Mouse (Mus musculus) cerebellum, postnatal 14 days (tissue): ENCODE data around the gene Pcgf1.

Experiments
- DNase-seq, 2 experiments: peaks; one replicate each; pipeline ENCODE4 v3.0.0; 2021; ENCODE audit warnings: mixed read lengths in 2 of 2

Pcgf1 gene

DNA sequence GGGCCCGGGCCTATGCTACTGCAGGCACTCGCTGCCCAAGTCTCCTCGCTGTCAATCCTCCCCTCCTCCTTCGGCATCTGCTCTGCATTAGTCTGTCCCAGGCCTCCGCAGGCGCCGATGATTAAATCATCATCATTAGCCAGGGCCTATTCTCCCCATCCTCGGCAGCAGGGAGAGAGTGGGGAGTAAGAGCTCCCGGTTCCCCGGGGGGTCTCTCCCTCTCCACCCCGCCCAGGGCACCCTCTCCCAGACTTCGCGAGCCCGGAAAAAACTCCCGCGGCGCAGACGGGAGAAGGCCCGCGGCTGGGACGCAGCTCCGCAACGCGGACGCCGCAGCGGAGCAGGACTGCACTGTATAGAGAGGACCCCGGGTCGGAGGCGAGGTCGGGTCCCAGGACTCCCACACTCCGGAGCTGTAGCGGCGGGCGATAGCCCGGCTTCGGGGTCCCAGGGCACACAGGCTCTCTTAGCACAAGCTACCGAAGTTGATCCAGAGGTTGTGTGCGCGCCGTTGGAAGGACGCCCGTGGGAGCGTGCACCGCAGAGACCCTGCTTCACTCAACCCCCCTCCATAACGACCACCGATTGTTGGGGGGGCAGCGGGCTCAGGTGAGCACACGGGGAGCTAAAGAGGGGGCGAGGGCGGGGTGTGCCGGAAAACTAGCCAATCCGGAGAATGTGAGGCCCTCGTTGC is at the start of gene Pcgf1:
Gene Pcgf1, plus strand, starts transcription at position 240 of the 694 bp plus-strand sequence.
- DNase-seq, result peak in 1 of 2 experiments; percentile 67

GRCm38 (mm10) chr6:83029777-83030176 is 47.9 kb upstream of the Pcgf1 start:
- no peak for DNase-seq

DNA sequence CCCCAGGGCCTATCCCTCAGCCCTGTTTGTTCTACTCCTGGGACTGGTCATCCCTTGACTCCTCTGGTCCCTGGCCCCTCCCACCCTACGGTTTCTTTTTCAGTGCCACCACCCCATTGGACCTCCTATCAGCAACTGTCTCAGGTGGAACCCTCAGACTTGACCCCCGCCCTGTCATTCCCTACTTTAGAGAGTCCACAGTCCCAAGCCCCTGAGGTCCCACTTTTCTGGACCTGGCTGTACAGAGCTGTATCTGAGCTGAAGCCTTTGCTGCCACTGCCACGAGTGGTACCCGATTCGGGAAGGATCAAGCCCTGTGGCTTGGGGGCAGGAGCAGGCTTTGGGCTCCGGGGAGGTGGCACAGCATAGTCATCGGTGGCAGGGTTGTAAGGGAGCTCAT is 46.6 kb upstream of the Pcgf1 start:
- DNase-seq, result no peak

GRCm38 (mm10) chr6:83031921-83032590 is 45.6 kb upstream of the Pcgf1 start:
- DNase-seq, result no peak

DNA sequence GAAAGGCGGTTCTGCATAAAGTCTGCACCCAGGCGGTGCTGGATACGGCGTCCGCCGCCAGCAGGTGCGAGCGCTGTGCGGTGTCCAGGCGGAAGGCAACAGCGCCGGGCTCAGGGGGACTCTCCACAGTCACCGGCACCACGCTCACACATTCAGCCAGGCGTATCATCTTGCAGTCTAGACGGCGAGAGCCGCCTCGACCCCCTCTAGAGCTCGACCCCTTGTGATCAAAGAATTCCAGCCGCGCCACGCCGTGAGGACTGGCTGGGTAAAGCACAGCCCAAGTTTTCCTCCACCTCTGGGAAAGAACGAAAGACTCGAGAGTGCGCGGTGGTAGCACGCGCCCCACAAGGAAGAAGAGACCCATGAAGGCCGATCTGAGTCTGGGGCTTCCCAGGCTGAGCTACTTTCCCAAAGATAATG is 44.9 kb upstream of the Pcgf1 start:
- DNase-seq, result peak; percentile 24 to 29

DNA sequence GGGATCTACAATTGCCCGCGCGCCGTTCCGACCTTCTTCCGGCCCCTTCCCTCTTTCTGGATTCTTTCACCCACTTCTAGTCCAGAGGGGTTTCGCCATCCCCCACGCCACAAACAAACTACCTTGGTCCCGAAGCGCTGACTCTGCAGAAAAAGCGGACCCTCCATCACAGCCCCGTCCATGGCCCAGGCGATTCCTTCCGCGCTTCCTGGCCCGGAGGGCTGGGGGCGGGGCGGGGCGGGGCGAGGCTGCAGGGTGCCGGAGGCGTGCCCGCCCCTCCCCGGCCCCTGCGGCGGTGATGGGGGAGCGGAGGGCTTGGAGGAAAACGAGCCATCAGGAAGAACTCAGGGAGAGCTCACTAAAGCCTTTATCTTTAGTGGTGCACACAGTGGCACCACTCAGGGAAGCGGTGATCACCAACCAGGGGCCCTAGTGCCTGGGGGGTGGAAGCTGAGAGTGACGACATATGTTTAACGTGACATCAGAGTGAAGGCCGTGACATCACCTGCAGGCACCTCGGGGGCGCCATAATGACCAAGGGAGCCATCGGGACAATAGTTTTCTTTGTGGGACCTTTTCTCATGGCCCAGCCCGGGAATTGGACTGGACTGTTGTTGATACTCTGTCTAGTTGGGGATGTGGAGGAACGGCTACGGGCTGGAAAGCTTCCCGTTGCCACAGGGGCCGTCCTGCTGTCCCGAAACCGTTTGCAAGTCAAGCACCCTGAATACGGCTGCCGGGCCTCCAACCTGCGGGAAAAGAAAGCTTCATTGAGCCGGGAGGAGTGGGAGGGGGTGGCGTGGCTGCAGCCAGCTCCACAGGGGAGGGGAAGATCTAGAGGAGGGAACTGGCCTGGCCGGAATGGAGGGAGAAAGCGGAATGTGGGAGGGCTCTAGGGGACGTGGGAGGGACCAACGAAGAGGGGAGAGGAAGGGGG is 44.2 kb upstream of the Pcgf1 start, which contains the start of the genes Dok1 and Loxl3:
Gene Dok1, minus strand, starts transcription at position 223 of the 937 bp plus-strand sequence.
Gene Loxl3, plus strand, starts transcription at position 925 of the 937 bp plus-strand sequence.
- DNase-seq, result no peak

GRCm38 (mm10) chr6:83034463-83035055 is 43.1 kb upstream of the Pcgf1 start:
- DNase-seq, result no peak

DNA sequence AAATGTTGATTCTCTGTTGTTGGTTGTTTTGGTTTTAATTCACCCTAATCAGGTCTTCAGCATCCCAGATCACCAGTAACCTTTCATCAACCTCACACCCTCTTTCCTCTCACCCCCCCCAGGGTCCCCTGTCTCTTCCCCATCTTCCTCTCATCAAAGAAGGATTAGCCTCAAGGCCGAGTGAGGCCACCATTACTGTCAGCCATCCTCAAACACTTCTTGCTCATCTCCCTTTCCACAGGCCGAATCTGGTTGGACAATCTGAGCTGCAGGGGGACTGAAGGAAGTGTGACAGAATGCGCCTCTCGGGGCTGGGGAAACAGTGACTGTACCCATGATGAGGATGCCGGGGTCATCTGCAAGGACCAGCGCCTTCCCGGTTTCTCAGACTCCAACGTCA is 40.5 kb upstream of the Pcgf1 start:
- no peak for DNase-seq

- peak; percentile 92 to 93 for DNase-seq
Measured at GRCm38 (mm10) chr6:83038496-83039012, 39.1 kb upstream of the Pcgf1 start.

DNA sequence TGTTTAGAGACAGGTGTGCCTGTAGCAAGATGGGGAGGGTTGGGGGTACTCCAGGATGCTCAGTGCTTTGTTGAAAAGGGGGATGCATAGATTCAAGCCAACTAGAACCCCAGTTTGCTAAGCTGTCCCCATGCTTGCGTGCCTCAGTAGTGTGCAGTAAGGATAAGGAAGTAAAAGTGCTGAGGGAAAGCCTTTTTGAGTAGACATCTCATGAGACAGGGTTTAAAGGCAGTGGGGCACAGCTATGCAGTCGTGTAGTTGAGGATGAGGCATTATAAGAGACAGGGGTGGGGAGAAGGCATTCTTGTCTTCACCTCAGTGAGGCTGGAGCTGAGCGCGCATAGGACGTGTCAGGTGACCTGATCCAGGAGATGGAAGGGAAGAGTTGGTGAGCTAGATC is 37.1 kb upstream of the Pcgf1 start:
- DNase-seq, result no peak

DNA sequence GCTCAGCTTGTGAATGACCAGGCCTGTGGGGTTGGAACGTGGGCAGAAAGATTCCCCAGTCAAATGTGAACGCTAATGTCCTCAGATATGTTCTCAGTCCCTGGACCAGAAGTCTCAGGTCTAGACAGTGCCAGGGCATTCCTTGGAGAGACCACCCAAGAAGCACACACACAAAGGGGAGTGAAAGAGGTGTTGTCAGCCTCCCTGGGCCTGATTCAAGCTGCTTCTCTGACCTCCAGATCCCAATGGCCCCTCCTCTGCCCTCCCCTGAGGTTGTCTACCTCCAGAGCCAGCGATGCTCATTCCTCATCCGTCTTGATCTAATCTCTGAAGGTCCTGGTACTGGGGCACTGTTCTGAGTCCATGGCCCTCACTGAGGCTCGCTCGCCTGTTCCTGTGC is 34.1 kb upstream of the Pcgf1 start:
- no peak for DNase-seq

GRCm38 (mm10) chr6:83043993-83044392 is 33.7 kb upstream of the Pcgf1 start:
- DNase-seq, result no peak

- DNase-seq, result no peak
Measured at GRCm38 (mm10) chr6:83044742-83045141, 32.9 kb upstream of the Pcgf1 start.

GRCm38 (mm10) chr6:83049367-83049766 is 28.3 kb upstream of the Pcgf1 start:
- no peak for DNase-seq

- peak; percentile 40 to 55 for DNase-seq
Measured at GRCm38 (mm10) chr6:83053136-83053960, 24.3 kb upstream of the Pcgf1 start.

GRCm38 (mm10) chr6:83054074-83054851 is 23.4 kb upstream of the Pcgf1 start, which contains the start of gene Aup1:
Aup1 (plus strand) TSS chr6:83054521.
- peak; percentile 96 to 97 for DNase-seq

DNA sequence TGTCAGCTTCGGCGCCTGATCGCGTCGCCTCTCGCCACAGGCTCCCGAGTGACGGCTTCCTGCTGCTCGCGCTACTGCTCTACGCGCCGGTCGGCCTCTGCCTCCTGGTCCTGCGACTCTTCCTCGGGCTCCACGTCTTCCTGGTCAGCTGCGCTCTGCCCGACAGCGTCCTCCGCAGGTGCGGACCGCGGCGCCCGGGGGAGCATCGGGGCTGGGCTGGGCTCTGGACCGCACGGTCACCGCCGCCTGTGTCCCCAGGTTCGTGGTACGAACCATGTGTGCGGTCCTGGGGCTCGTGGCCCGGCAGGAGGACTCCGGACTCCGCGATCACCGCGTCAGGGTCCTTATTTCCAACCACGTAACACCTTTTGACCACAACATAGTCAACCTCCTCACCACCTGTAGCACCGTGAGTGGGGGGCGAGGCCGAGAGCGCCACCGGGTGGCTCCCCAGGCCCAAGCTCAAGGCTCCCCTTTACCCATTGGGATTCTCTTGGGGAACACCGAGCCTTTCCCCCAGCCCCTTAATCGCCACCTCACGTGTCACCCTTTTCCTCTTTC is 22.7 kb upstream of the Pcgf1 start, which contains the start of gene Htra2:
Gene Htra2, minus strand, starts transcription at position 403 of the 561 bp plus-strand sequence.
- peak in 1 of 2 experiments; percentile 62 for DNase-seq

DNA sequence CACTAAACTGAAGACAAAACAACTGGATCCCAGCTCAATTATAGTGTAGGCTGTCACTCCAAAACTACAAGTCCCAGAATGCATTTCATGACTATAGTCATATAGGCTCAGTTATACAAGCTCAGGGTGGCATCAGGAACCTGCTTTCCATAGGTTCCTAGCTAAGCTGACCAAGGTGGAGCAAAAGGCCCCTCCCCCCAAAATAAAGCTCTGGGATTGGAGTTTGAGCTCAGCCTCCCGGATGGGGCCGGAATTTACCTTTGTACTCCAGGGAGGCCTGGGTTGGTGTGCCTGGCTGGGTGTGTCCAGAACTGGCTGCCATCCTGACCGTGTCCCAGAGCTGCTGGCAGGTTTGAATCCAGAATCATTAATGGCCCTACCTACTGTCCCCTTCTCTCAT is 19.9 kb upstream of the Pcgf1 start, which contains the start of gene Dqx1:
Gene Dqx1, plus strand, starts transcription at position 55 of the 400 bp plus-strand sequence.
- DNase-seq, result peak in 1 of 2 experiments; percentile 19

DNA sequence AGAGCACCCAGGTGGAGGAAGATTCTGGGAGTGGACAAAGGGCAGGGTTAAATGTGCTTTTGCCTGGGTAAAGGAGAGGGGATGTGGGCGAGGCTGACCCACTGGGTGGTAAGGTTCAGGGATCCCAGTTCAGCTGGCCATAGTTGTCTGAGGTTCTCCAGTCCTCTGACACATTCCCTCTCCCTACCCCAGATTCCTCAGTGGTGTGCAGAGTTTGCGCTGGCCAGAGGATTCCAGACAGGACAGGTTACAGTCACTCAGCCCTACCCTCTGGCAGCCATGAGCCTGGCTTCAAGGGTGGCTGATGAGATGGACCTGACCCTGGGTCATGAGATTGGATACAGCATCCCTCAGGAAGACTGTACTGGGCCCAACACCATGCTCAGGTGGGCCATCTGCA is 18.9 kb upstream of the Pcgf1 start:
- no peak for DNase-seq

GRCm38 (mm10) chr6:83065995-83066394 is 11.7 kb upstream of the Pcgf1 start:
- no peak for DNase-seq
